Mouse (Mus musculus): ENCODE data around the gene Brs3.

GRCm38 (mm10) chrX:57053174-57053992, 10.5 kb downstream of the Brs3 start, which contains the start of gene Htatsf1:
- TF ChIP-seq MAZ (IDR thresholded peaks at IDR 0.05; ENCODE audit: low read depth, low read length), result no peak
- TF ChIP-seq CTCF (conservative IDR thresholded peaks at IDR 0.05 in 1 of 2, IDR thresholded peaks at IDR 0.05 in 1 of 2; ENCODE audit: low read depth in 2 of 2, low read length in 2 of 2), result no peak
- peak; percentile 76 for TF ChIP-seq HCFC1 (IDR thresholded peaks at IDR 0.05; ENCODE audit: low read depth, low read length)
- TF ChIP-seq ZC3H11A (IDR thresholded peaks at IDR 0.05; ENCODE audit: low read depth, low read length), result no peak
- peak; percentile 58; the same call in 1 of the 2 replicates for TF ChIP-seq NELFE (IDR thresholded peaks at IDR 0.05; ENCODE audit: low read depth, low read length)
- TF ChIP-seq USF1 (IDR thresholded peaks at IDR 0.05; ENCODE audit: low read depth, low read length), result no peak
- TF ChIP-seq MYC (IDR thresholded peaks at IDR 0.05; ENCODE audit: low read depth, low read length), result peak; percentile 77; the same call in 1 of the 2 replicates
- peak; percentile 56 for TF ChIP-seq POLR2A (IDR thresholded peaks at IDR 0.05; ENCODE audit: low read depth, low read length)
- no peak for TF ChIP-seq BHLHE40 (IDR thresholded peaks at IDR 0.05; ENCODE audit: low read depth, low read length)
- TF ChIP-seq CHD2 (IDR thresholded peaks at IDR 0.05; ENCODE audit: low read length), result no peak
- TF ChIP-seq ELF1 (IDR thresholded peaks at IDR 0.05; ENCODE audit: low read depth, low read length), result peak; percentile 2
